Mouse (Mus musculus): ENCODE measurements around the gene Ring1.
A peak's percentile ranks its signal among the peaks of the same experiment; 100 is the strongest.
"Not testable (repeated sequence)": the region's sequence is repeated elsewhere in the genome, so short reads cannot be mapped to it uniquely, and the experiment has no call there.

Gene Ring1

GRCm38 (mm10) chr17:34028501-34029149, 4.1 kb upstream of the Ring1 start:
- DNase-seq (ENCODE audit: low read depth, low spot score): no peak

- peak; percentile 97 for DNase-seq (ENCODE audit: low read depth, low spot score)
These were observed 3.3 kb upstream of the Ring1 start, which contains the start of gene H2-Ke6 for GRCm38 (mm10) chr17:34027656-34028223. Gene H2-Ke6 (minus strand): TSS chr17:34028060.

GRCm38 (mm10) chr17:34026917-34027655, 2.6 kb upstream of the Ring1 start:
- DNase-seq (ENCODE audit: low read depth, low spot score): no peak

GRCm38 (mm10) chr17:34026221-34026620, 1.7 kb upstream of the Ring1 start:
- no peak for DNase-seq (ENCODE audit: low read depth, low spot score)

- DNase-seq (ENCODE audit: low read depth, low spot score): peak; percentile 88
These were observed 1.3 kb upstream of the Ring1 start for GRCm38 (mm10) chr17:34025756-34026151.

- no peak for DNase-seq (ENCODE audit: low read depth, low spot score)
These were observed 628 bp upstream of the Ring1 start for GRCm38 (mm10) chr17:34024861-34025755.

- DNase-seq (ENCODE audit: low read depth, low spot score): no peak
These were observed 802 bp downstream of the Ring1 start for GRCm38 (mm10) chr17:34023678-34024077.

GRCm38 (mm10) chr17:34022987-34023386, 1.5 kb downstream of the Ring1 start:
- DNase-seq (ENCODE audit: low read depth, low spot score): no peak

GRCm38 (mm10) chr17:34022414-34022783, 2.1 kb downstream of the Ring1 start:
- no peak for DNase-seq (ENCODE audit: low read depth, low spot score)

- DNase-seq (ENCODE audit: low read depth, low spot score): no peak
These were observed 2.7 kb downstream of the Ring1 start for GRCm38 (mm10) chr17:34021539-34022413.

GRCm38 (mm10) chr17:34013436-34013835, 11.0 kb downstream of the Ring1 start:
- no peak for DNase-seq (ENCODE audit: low read depth, low spot score)

GRCm38 (mm10) chr17:34010156-34010555, 14.3 kb downstream of the Ring1 start:
- DNase-seq (ENCODE audit: low read depth, low spot score): no peak

GRCm38 (mm10) chr17:34006570-34006969, 17.9 kb downstream of the Ring1 start:
- no peak for DNase-seq (ENCODE audit: low read depth, low spot score)

GRCm38 (mm10) chr17:34003426-34003825, 21.1 kb downstream of the Ring1 start:
- no peak for DNase-seq (ENCODE audit: low read depth, low spot score)

GRCm38 (mm10) chr17:34000796-34001195, 23.7 kb downstream of the Ring1 start:
- DNase-seq (ENCODE audit: low read depth, low spot score): not testable (repeated sequence)

- peak; percentile 88 for DNase-seq (ENCODE audit: low read depth, low spot score)
These were observed 24.3 kb downstream of the Ring1 start, which contains the start of gene H2-K1 for GRCm38 (mm10) chr17:34000150-34000537. Gene H2-K1 (minus strand): TSS chr17:34000347.

GRCm38 (mm10) chr17:33999341-34000149, 24.9 kb downstream of the Ring1 start:
- no peak for DNase-seq (ENCODE audit: low read depth, low spot score)

GRCm38 (mm10) chr17:33998697-33999096, 25.8 kb downstream of the Ring1 start:
- DNase-seq (ENCODE audit: low read depth, low spot score): not testable (repeated sequence)

- not testable (repeated sequence) for DNase-seq (ENCODE audit: low read depth, low spot score)
These were observed 27.5 kb downstream of the Ring1 start for GRCm38 (mm10) chr17:33997025-33997424.

GRCm38 (mm10) chr17:33995651-33996050, 28.8 kb downstream of the Ring1 start:
- DNase-seq (ENCODE audit: low read depth, low spot score): no peak

All from mesoderm, embryonic 11.5 days (tissue).